Mouse (Mus musculus) c-Kit-positive CD71-negative TER-119-negative erythroid progenitor cells, embryonic 14.5 days (primary cell): ENCODE measurements around the gene Cyb5d1.
A peak's percentile ranks its signal among the peaks of the same experiment; 100 is the strongest.

Experiments used
- DNase-seq: peaks from one replicate; pipeline ENCODE4 v3.0.0-alpha.2; 2013; ENCODE audit warnings: low read depth

Cyb5d1 gene

GRCm38 (mm10) chr11:69415668-69416451 lies 20.4 kb upstream of the Cyb5d1 start:
- DNase-seq = no peak

GRCm38 (mm10) chr11:69415327-69415667 lies 19.9 kb upstream of the Cyb5d1 start:
- no peak for DNase-seq

DNA sequence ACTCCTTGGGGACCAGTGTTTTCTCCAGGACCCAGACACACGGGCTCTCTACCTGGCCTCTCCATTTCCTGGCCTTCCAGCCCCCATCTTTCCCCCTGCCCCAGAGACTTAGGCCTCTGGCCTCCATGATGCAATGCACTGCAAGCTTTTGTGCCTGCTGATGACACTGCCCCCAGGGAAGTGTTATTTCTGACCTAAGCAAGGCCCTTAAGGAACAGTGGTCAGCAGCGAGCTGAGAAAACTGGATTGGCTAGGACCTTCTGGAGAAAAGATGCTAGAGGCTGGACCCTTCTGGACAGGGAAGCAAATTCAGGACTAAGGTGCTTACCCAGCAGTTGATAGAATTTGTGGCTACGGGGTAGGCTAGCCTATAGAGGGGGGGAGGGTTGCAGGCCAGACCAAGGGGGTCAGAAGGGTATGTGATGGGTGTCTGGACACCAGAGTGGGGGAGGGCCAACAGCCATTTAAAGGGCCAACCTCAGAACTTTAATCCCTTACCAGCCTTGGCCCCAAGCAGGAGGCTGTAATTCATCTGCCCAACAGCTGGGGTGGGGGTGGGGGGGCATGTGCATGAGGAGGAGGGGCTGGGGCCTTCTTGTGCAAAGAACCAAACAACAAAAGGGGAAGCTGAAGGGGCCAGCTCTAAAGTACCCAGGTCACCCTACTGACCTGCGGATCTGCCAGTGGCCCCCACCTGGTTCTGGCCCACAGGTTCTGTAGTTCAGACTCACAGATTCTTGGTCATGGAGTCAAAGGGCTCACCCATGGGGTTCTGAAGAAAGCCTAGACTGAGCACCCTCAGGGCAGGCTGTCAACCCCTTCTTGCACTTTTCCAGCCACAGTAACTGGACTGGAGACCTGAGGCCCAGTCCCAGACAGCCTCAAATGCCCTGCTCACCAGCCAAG lies 19.2 kb upstream of the Cyb5d1 start:
- DNase-seq = no peak

- DNase-seq = no peak
Observed at GRCm38 (mm10) chr11:69413221-69414181, 18.1 kb upstream of the Cyb5d1 start, which contains the start of gene Kdm6b. Kdm6b (minus strand) TSS chr11:69413675.

DNA sequence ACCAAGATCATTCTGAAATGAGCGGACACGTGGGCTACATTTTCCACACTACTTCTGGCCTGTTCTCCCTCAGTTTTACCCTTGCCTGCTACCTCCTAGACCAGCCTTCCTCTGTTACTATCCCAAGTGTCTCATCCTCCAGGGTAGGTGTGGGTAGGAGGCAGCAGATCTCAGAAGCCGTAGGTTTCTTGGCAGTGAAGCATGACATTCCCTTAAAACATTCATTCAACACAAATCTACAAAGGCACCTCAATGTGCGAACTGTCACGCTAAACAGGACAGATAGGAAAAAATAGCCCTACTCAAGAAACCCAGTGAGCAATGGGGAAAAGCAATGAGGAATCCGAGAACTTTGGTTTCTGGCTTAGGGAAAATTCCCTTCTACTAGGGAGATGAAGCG lies 17.1 kb upstream of the Cyb5d1 start:
- DNase-seq = no peak

- DNase-seq = no peak
Observed at GRCm38 (mm10) chr11:69411538-69412203, 16.2 kb upstream of the Cyb5d1 start.

- peak; percentile 94 for DNase-seq
Observed at GRCm38 (mm10) chr11:69411073-69411535, 15.7 kb upstream of the Cyb5d1 start.

GRCm38 (mm10) chr11:69410310-69411072 lies 15.1 kb upstream of the Cyb5d1 start:
- DNase-seq = no peak

DNA sequence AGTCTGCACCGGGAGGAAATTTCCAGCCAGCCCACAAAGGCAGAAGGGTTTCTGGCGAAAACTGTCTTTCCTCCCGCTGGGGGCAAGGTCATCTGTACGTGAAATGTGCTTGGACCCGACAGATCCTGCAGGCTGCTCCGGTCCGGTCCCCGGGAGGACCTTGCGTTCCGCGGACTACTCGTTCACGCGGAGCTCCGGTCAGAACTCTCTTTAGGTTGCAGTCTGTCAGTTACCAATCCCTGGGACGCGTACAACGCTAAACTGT lies 14.5 kb upstream of the Cyb5d1 start:
- DNase-seq = no peak

DNA sequence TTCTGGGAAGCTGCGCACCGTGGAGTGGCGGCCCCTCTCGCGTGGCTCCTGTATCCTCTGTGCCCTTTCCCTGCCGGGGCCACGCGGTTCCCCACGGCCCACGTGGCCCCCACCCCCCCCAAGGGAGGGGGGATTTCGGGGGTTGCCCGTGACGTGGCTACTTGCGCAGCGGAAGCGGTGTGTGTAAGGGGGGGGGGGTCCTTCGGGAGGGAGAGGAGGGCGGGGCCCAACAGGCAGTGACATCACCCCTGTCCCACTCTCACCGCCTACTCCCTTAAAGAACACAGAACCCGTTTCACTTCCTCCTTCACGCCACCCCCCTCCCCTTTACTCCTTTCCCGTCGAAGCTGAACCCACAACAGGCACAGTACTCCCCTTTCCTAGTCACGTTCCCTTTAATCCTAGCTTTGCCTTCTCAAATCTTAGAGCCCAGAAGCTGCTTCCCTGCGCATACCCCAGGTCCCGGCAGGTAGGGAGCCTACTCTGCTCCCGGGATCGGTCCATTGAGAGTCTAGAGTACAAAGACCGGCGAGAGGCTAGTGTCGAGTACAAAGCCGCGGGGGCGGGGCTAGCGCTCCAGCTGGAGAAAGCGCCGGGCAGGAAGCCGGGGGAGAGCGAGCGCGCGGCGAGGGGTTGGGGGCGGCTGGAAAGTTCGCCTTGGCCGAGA lies 14.1 kb upstream of the Cyb5d1 start:
- DNase-seq = no peak

DNA sequence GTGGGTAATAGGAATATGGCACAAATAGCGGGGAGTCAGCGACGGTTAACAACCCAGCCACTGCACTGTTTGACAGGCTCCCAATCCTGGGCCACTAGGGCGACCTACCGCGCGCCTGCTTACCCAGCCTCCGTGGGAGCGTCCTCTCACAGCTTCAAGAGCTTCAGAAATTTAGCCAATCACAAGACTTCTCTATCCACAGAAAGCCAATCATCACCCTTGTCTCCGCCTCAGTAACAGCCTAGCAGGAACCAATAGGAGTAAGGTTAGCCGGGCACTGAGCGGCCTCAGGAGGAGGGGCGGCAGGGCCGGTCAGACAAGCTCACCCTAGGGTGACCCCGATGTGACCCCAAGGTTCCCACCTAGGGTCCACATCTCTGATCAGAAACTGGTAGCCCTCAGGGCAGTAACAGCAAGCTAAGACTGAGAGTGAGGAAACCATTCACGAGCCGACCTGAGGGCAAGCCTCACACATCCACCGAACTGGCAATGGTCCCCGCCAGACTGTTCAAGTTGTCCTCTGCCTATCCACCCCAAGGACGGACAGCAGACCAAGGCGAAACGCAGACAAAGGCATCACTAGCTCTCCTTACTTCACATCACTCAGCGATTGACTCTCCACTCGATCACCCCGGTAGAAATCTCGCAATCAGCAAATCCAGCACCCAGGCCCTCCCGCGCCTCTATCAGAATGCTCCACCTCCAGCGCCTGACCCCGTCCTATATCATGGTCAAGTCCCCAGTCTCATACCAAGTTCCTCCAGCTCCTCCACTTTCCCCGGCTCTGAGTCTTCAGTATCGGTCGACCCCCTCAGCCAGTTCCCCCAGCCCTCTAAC lies 13.3 kb upstream of the Cyb5d1 start:
- DNase-seq = no peak

- no peak for DNase-seq
Observed at GRCm38 (mm10) chr11:69407724-69408004, 12.2 kb upstream of the Cyb5d1 start.

- DNase-seq = no peak
Observed at GRCm38 (mm10) chr11:69406867-69407723, 11.7 kb upstream of the Cyb5d1 start.

DNA sequence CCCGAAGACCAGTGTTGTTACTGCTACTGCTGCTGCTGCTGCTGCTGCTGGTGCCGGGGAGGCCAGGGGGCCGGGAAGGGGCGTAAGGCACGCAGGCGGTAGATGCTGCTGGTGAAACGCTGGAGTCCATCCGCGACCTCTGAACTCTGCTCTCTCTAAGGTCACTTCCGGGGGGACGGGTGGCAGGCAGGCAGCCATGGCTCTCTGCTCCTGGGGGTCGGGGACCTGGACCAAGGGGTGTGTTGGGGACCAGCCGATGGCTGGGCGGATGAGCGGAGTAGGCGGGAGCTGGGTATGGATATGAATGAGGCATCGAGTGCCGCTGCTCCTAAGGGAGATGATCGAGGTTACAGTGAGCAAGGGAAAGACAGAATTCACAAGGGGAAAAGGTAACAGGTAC lies 10.9 kb upstream of the Cyb5d1 start:
- no peak for DNase-seq

GRCm38 (mm10) chr11:69405397-69406200 lies 10.2 kb upstream of the Cyb5d1 start:
- no peak for DNase-seq

DNA sequence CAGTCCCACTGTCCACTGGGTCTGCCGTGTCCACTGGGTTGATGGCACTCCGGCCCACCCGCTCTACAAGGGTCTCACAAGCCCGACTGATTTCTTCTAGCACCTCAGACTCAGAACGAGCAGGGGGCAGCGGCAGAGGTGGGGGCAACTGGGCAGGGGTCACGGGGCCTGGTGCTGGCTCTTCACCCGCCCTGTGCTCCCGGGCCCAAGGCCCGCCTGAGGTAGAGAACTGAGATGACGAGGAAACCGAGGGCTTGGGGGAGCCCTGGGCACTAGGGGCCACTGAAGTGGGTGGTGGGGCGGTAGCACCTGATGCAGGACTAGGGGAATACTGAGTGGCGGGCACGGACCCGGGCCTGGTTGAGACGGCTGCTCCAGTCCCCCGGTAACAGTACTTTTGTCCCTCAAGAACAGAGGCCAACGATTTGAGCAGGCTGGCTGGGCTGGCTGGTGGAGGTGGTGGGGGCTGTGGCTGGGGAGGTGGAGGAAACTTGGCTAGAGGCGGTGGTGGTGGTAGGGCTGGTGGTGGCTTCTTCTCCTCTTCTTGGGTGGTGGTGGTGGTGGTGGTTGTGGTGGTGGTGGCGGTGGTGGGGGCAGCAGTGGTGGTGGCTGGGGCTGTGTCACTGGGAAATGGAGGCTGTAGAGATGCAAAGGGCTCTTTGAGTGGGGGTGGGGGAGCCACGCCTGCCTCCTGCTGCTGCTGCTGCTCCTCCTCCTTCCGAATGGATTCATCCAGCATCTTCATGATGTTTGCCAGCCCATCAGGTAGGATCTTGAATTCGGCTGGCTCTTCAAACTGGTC lies 9.4 kb upstream of the Cyb5d1 start:
- no peak for DNase-seq
